Mouse (Mus musculus) subcutaneous adipose tissue, adult 2 months (tissue): ENCODE results near the gene Git1. TPM values are rescaled to one million over a fixed set of nuclear protein-coding genes. Genes with fewer than 3 reads are reported as not detected.

Source experiments
- polyA plus RNA-seq: library from polyadenylated mRNA; depleted of rRNA; stranded (reverse); fragments of >200 nt; gene quantifications from 2 replicates; pipeline ENCODE4 v1.2.3, GENCODE M21; 2012; ENCODE audit warnings: low replicate concordance; rRNA removed

Git1 gene
- 64.0 and 82.5 TPM in 2 replicates for polyA plus RNA-seq

GRCm38 (mm10) chr11:77493512-77494343 lies at the start of gene Git1:
Git1 (plus strand) TSS chr11:77493562.

GRCm38 (mm10) chr11:77462283-77463100 lies 30.9 kb upstream of the Git1 start, which contains the start of gene Coro6:
Coro6 (plus strand) TSS chr11:77462411.

GRCm38 (mm10) chr11:77489591-77490235 lies 3.6 kb upstream of the Git1 start, which contains the start of gene Ankrd13b:
Ankrd13b (minus strand) TSS chr11:77489678.

GRCm38 (mm10) chr11:77514832-77515636 lies 21.7 kb downstream of the Git1 start, which contains the start of gene Abhd15:
Abhd15 (plus strand) TSS chr11:77515121.

GRCm38 (mm10) chr11:77515637-77516552 lies 22.5 kb downstream of the Git1 start, which contains the start of gene Trp53i13:
Trp53i13 (minus strand) TSS chr11:77515980.

DNA sequence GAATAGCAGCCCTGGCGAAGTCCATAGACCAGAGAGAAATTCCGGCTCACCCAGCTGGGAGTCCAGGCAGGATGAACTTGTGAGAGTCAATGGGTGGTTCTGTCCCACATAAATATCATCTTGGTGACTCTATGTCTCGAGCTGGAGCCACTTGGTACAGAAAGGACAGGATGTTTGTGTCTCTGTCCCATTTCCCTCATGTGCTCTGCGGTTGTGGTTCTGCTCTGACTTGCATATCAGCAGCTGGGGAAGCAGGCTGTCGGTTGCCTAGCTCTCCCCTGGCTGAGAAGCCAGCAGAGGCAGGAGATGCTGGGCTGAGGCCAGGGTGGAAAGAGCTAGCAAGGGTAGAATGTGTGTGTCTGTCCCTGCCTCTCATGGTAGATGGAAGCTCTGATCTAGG lies 25.7 kb downstream of the Git1 start, which contains the start of gene Gm10392:
TSS of gene Gm10392 (minus strand) at position 156 of the 400 bp plus-strand sequence.

Other genes starting within 250 kb of the Git1 start
- 20.7 and 52.6 TPM in 2 replicates for gene Coro6, start 31.2 kb upstream of the Git1 start, polyA plus RNA-seq
- 15.7 and 68.2 TPM in 2 replicates for gene Ankrd13b, start 3.9 kb upstream of the Git1 start, polyA plus RNA-seq
- 25.4 and 62.6 TPM in 2 replicates for gene Abhd15, start 21.6 kb downstream of the Git1 start, polyA plus RNA-seq
- gene Trp53i13, start 22.4 kb downstream of the Git1 start, polyA plus RNA-seq: 29.7 and 35.1 TPM in 2 replicates
- not detected in 2 replicates for gene Gm10392, start 25.6 kb downstream of the Git1 start, polyA plus RNA-seq
- 9.0 and 9.4 TPM in 2 replicates for gene Taok1, start 114.3 kb downstream of the Git1 start, polyA plus RNA-seq
- 11.6 and 14.3 TPM in 2 replicates for gene Nufip2, start 192.6 kb downstream of the Git1 start, polyA plus RNA-seq
- not detected in 2 replicates for gene Cryba1, start 231.7 kb downstream of the Git1 start, polyA plus RNA-seq